Mouse (Mus musculus): ENCODE results near the gene Ndrg2.
"Not testable (repeated sequence)": the region's sequence is repeated elsewhere in the genome, so short reads cannot be mapped to it uniquely, and the experiment has no call there.

Gene Ndrg2

DNA sequence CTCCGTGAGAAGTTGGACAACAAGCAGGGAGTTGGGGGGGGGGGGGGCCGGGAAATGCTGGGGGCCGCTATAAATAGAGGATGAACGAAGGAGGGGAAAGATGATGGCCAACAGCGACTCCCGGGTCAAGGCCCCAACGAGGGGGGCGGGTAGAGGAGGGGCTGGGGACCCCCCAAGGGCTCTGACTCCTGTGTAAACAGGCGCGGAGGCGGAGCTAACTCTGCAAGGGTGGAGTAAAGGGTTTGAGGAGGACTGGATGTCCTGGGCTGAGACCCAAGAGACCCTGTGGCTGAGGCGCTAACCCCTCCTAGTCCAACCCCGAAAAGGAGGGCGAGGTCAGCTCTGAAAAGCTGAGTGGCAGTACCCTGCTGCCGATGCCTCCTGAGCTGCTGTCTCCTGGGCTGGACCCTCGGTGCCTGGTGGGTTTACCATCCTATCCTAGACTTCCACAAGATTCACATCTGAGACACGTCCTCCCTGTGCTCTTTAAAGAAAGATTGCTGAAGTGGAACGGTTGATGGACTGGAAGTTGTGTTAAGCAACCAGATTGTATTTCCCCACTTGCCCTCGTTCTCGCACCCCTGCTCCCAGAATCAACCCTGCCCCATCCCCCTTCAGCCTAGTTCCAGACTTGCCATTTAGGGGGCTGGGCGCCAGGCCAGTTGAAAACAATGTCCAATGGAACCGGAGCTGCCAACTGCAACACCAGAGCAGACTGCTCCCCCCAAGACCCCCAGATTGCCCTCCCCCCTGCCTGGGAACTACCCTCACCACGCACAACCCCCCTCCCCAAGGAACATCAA, at the start of gene Ndrg2:
Ndrg2 (minus strand) TSS at position 199 of the 803 bp plus-strand sequence.
- DNase-seq (ENCODE audit: inconsistent age in 2 of 2, low spot score in 1 of 2) = peak; percentile 86 to 91

DNA sequence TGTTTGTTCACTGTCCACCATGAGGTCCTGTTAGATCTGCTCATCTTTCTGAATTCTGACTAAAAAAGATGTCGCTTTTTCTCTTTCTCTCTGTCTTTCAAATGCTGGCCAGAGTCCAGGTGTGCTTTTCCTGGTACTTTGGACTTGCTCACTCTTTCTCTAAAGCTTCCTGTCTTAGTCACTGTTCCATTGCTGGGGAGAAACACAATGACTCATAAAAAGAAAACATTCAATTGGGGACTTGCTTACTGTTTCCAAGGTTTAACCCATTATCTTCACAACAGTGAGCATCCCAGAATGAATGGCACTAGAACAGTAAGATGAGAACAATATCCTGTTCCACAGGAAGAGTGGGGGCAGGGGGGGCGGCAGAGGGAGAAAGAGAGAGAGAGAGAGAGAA, 46.4 kb upstream of the Ndrg2 start:
- DNase-seq (ENCODE audit: inconsistent age in 2 of 2, low spot score in 1 of 2) = no peak

DNA sequence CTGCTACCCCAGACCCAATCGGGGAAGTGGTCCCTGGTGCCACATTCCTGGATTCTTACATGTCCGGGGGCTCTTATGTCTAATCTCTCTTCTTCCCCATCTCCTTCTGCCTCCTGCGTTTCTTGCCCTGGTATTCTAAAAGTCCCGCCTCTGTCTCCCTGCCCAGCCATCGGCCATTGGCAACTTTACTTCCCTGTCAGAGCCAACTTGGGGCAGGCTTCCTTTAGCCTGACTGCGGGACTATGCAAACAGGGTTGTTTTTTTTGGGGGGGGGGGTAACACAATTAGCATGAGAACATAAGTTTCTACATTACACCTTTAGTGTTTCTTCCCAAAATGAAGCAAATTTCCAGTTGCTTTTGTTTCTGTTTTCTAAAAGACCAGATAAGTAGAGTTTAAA, 29.4 kb upstream of the Ndrg2 start:
- no peak for DNase-seq (ENCODE audit: inconsistent age in 2 of 2, low spot score in 1 of 2)

DNA sequence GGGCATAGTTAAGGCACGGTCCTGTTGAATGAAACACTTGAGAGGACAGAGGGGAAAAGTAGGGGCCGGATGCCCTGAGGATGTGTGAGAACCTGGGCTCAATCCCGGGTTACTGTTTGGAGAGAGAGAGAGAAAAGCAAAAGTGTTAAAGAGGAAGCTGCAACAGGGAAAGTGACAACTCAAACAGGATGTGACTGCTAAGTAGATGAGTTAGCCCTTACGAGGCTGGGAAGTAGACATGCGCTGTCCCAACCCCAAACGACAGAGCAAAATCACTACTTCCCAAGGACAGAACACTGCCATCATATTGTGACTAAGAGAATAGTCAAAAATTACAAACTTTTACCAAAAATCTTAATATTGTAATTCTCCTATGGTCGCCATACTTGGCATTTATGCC, 28.3 kb upstream of the Ndrg2 start:
- DNase-seq (ENCODE audit: inconsistent age in 2 of 2, low spot score in 1 of 2) = no peak

DNA sequence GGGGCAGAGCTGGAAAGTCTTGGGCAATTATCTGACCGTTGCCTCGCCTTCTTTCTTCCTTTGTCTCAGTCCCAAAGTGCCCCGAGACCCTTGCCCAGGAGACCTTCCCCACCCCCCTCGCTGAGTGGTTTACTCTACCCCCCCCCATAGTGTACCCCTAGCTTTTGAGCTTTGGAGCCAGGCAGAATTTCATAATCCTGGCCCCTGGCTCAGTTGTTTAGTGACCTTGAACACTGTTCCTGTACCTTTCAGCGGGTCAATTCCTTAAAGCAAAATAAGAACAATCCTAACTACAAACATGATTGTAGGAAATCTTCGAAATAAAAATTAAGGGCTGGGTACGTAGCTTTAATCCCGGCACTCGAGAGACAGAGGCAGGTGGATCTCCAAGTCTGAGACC, 27.6 kb upstream of the Ndrg2 start:
- DNase-seq (ENCODE audit: inconsistent age in 2 of 2, low spot score in 1 of 2) = peak in 1 of 2 experiments; percentile 45

DNA sequence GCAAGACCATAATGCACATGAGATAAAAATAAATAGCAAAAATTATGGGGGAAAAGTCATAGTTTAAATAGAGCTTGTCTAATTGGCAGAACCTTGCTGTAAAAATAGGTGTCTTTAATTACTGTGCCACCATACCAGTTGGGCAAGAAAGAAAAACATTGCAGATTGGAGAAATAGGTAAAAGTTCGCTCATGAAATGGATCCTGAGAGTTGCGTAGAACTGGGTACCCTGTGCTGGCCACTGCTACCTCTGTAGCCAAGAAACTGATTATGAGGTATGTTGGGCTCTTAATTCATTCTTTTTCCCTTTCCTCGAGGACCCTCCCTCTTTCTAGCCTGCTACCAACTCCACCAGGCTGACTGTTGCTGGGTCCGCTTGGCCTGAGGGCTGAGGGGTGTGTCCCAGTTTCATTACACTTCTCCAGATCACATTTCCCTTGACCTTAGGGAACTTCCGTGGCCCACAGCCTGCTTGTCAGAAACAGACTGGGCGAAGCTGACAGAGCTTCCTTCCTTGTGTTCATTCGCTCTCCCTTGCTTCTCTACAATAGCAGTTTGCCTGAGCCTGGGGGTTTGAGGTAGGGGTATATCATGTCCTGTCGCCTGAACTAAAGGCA, 27.1 kb upstream of the Ndrg2 start:
- DNase-seq (ENCODE audit: inconsistent age in 2 of 2, low spot score in 1 of 2) = peak; percentile 51 to 82

DNA sequence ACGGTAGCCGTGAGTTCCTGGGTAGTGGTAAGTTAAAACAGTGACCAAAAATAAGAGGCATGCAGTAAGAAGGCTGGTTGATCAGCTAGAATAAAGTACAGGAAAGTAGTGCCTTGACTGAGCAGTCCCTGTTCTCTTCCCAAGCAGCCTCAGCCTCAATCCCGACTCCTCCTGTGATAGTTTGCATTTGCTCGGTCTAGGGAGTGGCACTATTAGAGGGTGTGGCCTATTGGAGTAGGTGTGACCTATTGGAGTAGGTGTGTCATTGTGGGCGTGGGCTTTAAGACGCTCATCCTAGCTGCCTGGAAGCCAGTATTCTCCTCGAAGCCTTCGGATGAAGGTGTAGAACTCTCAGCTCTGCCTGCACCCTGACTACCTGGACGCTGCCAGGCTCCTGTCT, 25.0 kb upstream of the Ndrg2 start:
- DNase-seq (ENCODE audit: inconsistent age in 2 of 2, low spot score in 1 of 2) = no peak

DNA sequence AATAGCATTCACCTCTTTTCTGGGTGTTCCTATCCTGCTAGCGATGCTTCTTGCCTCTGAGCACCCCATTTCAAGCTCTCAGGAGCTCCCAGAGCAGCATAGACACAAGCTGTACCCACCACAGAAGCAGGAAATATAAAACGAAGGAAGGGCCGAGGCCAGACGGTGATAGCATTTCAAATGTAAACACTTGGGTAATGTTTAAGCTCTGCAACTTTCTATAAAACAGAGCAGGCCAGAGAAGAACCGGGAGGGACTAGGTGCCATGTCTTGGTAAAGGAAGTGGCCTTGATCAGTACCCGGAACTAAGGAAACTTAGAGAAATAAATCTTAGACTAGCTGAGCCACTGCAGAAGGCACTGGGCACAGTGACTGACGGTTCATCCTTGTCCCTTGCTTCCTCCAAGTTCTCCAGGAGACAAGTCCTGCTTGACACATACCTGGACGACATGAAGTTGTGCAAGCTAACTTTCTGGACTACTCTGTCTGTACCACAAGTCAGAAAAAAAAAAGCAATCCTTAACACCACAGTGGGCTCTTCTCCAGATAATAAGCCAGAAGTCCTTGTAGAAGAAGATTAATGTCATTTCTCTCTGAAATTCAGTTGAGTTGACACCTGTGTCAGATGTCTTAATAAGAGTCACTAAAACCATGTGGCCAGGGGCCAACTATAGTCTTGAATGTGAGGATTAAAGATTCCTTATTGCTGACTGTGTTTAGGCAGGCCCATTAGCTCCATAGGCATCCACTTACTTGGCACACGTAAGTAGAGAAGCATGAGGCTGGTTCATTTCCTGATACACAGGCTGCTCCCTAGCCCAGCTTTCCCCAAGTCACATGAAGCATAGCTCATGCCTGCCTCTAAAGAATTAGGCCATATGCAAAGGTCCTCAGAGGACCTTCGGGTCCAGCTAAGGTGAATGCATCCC, 18.4 kb upstream of the Ndrg2 start:
- DNase-seq (ENCODE audit: inconsistent age in 2 of 2, low spot score in 1 of 2) = no peak

DNA sequence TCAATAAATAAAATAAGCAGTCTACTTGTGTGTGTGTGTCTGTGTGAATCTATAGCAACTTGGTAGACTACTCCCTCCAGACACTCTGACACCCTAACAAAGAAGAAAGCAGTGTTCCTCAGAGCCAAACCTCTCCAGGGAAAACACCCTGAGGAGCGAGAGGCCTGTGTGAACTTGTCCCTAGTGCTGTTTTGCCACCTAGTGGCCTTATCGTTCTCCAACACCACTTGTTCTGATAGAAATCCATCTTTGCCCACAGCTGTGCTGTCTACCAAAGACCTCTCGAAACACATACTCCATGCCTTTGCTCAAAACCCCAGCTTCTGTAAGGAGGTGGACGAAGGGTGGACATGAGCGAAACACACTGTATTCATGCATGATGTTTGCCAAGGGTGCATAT, 16.9 kb upstream of the Ndrg2 start:
- peak; percentile 68 to 90 for DNase-seq (ENCODE audit: inconsistent age in 2 of 2, low spot score in 1 of 2)

DNA sequence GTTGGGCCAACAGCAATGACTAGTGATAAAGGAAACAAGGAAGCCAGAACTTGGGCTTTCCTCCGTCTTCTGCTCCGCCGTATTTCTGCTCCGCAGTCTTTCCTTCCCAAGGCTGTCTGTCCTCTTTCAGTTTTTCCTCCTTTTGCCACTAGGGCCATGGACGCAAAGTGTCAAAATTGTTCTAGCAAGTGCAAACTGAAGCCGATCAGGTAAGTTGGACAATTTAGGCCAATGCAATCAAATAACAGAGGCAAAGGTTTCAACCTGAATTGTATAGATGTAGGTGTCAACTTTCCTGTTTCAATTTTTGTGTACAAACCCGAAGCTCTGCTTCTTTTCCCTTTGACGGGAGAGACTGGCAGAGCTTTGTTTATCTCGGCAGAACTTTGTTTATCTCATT, 16.0 kb upstream of the Ndrg2 start:
- DNase-seq (ENCODE audit: inconsistent age in 2 of 2, low spot score in 1 of 2) = no peak

DNA sequence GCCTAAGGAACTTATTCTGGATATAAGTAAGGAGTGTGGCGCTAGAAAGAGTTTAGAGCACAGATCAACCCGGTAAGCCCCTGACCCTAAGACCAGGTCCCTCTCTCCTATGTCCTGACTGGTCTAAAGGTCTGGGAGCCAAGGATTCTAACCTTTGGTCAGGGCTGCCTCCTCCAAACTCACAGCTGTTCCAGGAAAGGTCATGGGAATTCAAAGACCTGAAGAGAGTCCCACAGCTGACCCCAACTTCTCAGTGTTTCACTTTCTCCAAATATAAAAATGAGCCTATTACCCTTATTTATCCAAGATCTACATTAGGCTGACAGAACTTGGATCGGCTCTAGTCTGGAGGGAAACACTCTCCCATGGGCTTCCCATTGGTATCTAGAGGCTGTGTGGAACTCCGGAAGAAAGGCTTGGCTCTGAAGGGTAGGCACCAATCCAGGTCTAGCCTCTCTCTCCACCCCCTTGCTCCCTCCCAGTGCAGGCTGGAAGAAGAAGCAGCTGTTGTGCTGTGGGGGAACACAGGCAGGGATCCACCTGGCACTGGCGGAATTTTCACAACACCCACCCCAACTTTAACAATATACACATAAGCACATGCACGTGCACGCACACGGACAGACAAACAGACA, 15.5 kb upstream of the Ndrg2 start:
- DNase-seq (ENCODE audit: inconsistent age in 2 of 2, low spot score in 1 of 2) = peak in 1 of 2 experiments; percentile 66

DNA sequence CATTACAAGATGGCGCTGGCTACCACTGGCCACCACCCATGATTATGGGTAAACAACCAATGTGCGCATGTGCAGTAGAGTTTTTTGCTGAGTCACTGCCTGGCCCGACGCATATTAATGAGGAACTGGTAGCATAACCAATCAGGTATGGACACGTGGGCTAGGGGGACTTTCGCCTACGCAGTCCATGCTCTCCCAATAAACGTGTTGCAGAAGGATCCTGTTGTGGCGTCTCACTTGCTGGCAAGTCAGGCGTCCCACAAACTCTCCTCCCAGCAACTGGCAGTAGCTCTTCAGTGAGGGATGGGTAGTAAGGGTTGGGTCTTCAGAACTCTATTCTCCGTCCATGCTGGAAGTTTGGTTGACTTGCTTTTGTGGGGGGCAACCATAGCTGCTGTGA, 13.0 kb upstream of the Ndrg2 start:
- DNase-seq (ENCODE audit: inconsistent age in 2 of 2, low spot score in 1 of 2) = not testable (repeated sequence)

DNA sequence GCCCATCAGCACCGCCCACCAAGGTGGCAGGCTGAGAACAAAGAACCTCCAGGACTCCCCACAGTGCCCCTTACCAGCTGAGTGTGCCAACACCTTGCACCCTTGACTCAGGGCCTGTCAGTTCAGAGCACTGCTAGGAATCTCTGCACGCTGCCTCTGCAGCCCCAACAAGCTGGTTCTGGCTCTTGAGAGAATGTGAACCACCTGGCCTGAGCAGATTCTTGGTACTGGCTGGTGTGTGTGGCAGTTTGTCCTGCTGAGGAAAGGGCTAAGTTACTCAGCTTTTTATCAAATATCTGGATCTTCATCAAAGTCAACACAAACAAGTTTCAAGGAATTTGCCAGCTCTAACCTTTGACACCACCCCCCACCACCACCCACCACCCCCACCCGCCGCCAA, 9.5 kb upstream of the Ndrg2 start:
- peak in 1 of 2 experiments; percentile 14 for DNase-seq (ENCODE audit: inconsistent age in 2 of 2, low spot score in 1 of 2)

DNA sequence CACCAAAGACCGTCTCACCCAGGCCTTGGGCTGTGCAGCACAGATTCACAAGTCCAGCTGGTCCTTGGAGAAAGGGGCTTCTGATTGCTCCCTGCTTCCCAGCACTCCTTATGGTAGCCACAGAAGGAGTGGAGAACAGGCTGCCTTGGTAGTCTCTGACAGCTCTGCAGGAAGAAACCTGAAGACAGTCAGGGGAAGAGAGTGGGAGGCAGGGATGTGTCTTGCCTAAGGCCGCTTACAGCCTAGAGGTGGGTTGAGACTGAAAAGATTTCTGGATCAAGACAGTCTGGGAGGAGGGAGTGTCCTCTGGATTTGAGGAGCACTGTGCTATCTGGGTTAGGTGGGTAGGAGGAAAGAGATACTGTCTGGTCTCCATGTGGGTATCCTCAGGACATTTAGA, 9.0 kb upstream of the Ndrg2 start:
- DNase-seq (ENCODE audit: inconsistent age in 2 of 2, low spot score in 1 of 2) = no peak

DNA sequence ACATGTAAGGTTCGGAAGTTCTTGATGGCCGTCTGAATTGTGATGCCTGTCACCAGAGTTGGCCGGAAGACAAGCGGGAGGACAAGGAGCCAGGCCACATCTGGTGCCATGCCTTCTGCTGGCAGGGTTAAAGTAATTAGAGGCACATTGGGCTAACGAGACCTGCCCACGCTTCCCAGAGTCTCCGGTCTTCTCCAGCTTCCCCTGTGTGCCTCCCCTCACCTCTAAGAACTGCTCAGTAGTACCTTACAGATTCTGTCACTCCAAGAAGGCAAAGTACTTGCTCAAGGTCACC, 8.6 kb upstream of the Ndrg2 start, which contains the start of gene Rnase13:
Rnase13 (minus strand) TSS at position 203 of the 295 bp plus-strand sequence.
- no peak for DNase-seq (ENCODE audit: inconsistent age in 2 of 2, low spot score in 1 of 2)

DNA sequence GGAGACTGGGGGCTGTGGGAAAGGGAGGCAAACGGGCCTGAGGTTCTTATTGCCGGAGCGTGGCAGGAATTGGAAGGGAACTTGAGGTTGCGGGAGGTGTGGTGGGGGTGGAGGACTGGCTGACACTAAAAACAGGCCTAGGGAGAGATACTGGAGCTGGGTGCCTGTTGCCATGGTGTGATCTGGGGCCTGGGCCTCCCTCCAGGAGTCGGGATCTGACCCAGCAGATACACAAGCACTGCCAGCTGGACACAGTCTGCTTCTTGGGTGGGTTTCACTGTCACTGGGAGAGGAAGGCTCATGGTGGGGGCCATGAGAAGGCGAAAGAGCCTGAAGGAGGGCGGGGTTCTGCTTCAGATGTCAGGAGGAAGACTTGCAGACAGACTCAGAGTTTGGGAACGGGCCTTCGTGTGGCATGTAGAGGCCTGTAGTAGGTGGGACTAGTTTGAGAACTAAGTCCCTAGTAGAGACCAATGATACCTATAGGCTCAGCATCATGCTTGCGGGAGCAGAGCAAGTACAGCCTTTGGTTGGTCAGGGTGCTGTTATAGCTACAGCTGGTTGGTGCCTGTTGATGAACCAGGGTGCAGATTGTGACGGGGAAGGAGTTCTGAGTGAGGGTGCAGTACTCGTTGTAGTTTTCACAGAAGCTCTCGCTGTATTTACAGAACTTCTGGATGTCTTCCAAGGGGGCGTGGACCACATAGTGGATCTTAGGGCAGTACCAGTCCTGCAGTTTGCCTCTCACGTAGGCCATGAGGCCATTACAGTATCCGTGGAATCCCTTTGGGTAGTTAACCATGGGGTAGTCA, 8.0 kb upstream of the Ndrg2 start:
- no peak for DNase-seq (ENCODE audit: inconsistent age in 2 of 2, low spot score in 1 of 2)

DNA sequence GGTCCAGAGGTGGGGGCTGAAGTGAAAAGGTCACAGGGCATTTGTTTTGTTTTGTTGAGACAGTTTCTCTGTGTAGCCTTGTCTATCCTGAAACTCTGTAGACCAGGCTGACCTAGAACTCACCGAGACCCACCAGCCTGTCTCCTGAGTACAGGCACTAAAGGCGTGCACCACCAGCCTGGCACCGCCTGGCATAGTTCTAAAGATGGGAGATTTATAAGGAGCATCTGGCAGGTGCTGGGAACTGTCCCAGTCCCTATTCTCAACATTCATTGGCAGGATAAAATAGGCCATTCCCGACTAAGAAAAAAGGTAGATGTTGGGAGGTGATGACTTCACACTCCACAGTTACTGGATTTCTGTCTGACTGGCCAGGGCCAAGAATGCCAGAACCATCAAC, 5.0 kb upstream of the Ndrg2 start:
- no peak for DNase-seq (ENCODE audit: inconsistent age in 2 of 2, low spot score in 1 of 2)

DNA sequence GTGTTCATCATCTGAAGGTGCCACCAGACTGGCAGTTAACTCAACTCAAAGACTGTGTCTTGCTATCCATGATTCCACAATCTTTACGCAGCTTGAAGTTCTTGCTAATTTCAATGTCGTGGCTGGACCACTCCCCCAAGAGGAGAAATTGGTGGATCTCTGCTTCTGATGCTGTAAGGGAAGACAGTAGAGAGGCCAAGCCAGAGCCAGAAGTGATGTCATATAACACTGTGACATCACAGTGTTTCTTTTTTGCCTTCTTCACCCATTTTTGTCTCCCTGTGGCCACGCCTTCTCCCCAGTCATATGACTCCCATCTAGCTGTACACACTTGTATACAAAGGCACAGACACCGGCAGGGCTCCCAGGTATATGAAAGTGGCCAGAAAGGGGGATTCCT, 4.2 kb upstream of the Ndrg2 start, which contains the start of gene Tppp2:
Tppp2 (plus strand) TSS at position 301 of the 400 bp plus-strand sequence.
- DNase-seq (ENCODE audit: inconsistent age in 2 of 2, low spot score in 1 of 2) = no peak

DNA sequence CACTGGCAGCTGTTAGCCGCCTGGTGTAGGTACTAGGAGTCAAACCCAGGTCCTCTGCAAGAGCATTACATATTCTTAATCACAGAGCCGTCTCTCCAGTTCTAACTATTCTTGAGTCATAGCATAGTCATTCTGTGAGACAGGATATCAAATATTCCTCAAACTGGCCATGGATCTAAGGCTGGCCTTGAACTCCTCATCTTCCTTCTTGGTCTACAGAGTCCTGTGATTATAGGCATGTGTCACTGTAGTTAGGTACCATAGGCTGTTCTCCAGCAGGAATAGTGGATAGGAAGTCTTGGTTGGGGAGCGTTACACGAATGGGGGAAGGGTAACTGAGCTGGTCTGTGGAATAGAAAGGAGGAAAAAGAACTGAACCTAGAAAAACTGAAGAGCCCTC, 2.6 kb upstream of the Ndrg2 start:
- peak; percentile 34 to 70 for DNase-seq (ENCODE audit: inconsistent age in 2 of 2, low spot score in 1 of 2)

DNA sequence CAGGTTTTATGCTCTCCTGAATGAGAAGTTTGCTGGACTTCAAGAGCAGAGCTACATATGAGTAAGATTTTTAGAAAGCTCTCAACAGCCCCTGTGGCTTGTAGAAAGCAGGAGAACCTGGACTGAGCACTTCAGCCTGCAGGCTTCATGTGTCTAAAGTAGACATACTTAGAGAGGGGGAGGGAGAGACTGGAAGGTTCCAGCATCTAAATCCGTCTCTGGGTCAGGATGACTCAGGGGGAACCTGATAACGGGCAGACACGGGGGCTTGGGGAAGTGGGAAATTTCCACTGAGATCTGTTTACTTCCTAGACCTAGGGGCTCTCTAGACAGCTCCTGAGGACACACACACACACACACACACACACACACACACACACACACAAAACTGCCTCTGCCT, 1.1 kb upstream of the Ndrg2 start:
- DNase-seq (ENCODE audit: inconsistent age in 2 of 2, low spot score in 1 of 2) = peak; percentile 35 to 78
